Mouse (Mus musculus): Measurements from ENCODE around the gene Cgnl1. TPM values are rescaled to one million over a fixed set of nuclear protein-coding genes. Genes with fewer than 3 reads are reported as not detected.
A peak's percentile ranks its signal among the peaks of the same experiment; 100 is the strongest.

The Cgnl1 gene
- polyA plus RNA-seq, 1 experiment from 2014 or later: 48.8 TPM

DNA sequence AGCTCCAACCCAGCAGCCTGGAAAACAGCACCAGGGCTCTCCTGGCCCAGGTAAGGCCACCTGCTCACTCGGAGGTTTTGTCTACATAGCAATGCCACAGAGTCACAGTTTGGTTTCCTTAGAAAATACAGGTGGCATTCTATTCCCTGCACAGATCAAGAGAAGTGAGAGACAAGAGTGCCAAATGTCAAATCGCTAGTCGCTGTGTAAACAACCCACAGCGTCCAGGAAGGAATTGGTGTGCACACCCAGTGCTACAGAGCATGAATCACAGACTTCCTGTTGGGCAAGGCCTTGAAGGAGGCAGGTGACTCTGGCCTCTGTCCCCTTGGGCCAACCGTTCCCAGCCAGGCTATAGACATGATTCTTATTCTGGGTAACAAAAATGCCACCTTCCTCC is 103.8 kb downstream of the Cgnl1 start:
- H3K4me2 ChIP-seq: no peak overlapping the region
- no peaks in the 10 kb centered on the region for H3K9me3 ChIP-seq (replicated peaks; ENCODE audit: control insufficient read depth, low read length)
- no peak overlapping the region for H3K9ac ChIP-seq (ENCODE audit: low read depth, low read length)
- no peak overlapping the region for H3K4me3 ChIP-seq (ENCODE audit: low read depth, low read length)
- H3K27ac ChIP-seq (ENCODE audit: low read depth, low read length): peak overlapping the region; percentile 68
- WGBS (ENCODE audit: insufficient replicate concordance): 44% methylated on average over 5 of the region's 5 CpGs
- H3K36me3 ChIP-seq (ENCODE audit: control insufficient read depth, insufficient read depth, low read length): peaks cover 3% of the 10 kb centered on the region; the same call in 1 of the 2 replicates
- no peak for ATAC-seq (replicated peaks; ENCODE audit: insufficient number of reproducible peaks, low FRiP score, low TSS enrichment)
- H3K4me1 ChIP-seq (ENCODE audit: control insufficient read depth, insufficient read depth, low read length): peaks cover 63% of the 10 kb centered on the region
- no peaks in the 10 kb centered on the region for H3K27me3 ChIP-seq (ENCODE audit: control insufficient read depth, insufficient read depth, low read length)

DNA sequence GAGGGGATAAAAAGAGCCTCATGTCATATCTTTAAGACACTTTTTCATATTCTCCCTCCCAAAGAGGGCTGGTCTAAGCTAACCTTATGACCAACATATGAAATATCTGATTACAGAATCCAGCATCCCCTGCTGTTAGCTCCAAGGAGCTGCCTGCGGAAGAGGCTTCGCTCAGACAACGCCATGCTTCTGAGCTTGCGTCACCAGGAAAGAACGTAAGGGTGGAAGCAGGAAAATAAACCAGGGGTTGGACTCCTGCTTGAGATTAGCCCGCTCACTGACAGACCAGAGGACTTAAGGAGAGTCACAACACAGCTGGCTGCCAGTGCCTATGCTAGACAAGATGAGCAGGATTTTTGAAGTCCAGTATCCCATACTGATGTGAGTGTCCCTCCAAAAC is 105.0 kb downstream of the Cgnl1 start:
- H3K4me2 ChIP-seq: no peak overlapping the region
- H3K36me3 ChIP-seq (ENCODE audit: control insufficient read depth, insufficient read depth, low read length): no peaks in the 10 kb centered on the region
- H3K9me3 ChIP-seq (replicated peaks; ENCODE audit: control insufficient read depth, low read length): no peaks in the 10 kb centered on the region
- peaks cover 65% of the 10 kb centered on the region for H3K4me1 ChIP-seq (ENCODE audit: control insufficient read depth, insufficient read depth, low read length)
- H3K27me3 ChIP-seq (ENCODE audit: control insufficient read depth, insufficient read depth, low read length): no peaks in the 10 kb centered on the region
- H3K4me3 ChIP-seq (ENCODE audit: low read depth, low read length): no peak overlapping the region
- ATAC-seq (replicated peaks; ENCODE audit: insufficient number of reproducible peaks, low FRiP score, low TSS enrichment): no peak
- 37% methylated on average over 6 of the region's 6 CpGs for WGBS (ENCODE audit: insufficient replicate concordance)
- H3K27ac ChIP-seq (ENCODE audit: low read depth, low read length): peak overlapping the region; percentile 57; the same call in 1 of the 2 replicates
- no peak overlapping the region for H3K9ac ChIP-seq (ENCODE audit: low read depth, low read length)

GRCm38 (mm10) chr9:71665493-71665892 is 105.9 kb downstream of the Cgnl1 start:
- Histone ChIP-seq H3K27ac (ENCODE audit: low read depth, low read length) (no peak overlapping the region), H3K9ac (ENCODE audit: low read depth, low read length) (no peak overlapping the region), H3K9me3 (replicated peaks; ENCODE audit: control insufficient read depth, low read length) (no peaks in the 10 kb centered on the region), H3K27me3 (ENCODE audit: control insufficient read depth, insufficient read depth, low read length) (no peaks in the 10 kb centered on the region), H3K36me3 (ENCODE audit: control insufficient read depth, insufficient read depth, low read length) (no peaks in the 10 kb centered on the region), H3K4me3 (ENCODE audit: low read depth, low read length) (no peak overlapping the region), H3K4me2 (no peak overlapping the region), H3K4me1 (ENCODE audit: control insufficient read depth, insufficient read depth, low read length) (peaks cover 65% of the 10 kb centered on the region)
- no peak for ATAC-seq (replicated peaks; ENCODE audit: insufficient number of reproducible peaks, low FRiP score, low TSS enrichment)
- WGBS (ENCODE audit: insufficient replicate concordance): 77% methylated on average over 3 of the region's 3 CpGs

DNA sequence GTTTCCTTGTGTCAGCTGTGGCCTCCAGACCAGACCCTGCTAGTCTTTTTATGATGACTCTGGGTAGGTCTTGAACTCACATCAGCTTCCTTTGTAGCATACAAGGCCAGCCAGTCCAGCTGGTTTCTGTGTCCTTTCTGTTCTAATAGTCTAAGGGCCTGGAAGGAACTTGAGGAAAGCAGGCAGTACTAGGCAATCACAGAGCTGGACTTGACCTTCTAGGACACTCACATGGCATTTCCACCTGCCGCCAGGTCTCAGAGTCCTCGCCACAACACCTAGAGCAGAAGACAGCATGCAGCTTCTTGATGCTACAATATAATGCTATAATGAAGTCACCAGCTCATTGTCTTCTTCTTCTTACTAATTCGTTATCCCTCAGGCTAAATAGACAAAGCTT is 106.5 kb downstream of the Cgnl1 start:
- no peak overlapping the region for H3K27ac ChIP-seq (ENCODE audit: low read depth, low read length)
- peaks cover 65% of the 10 kb centered on the region for H3K4me1 ChIP-seq (ENCODE audit: control insufficient read depth, insufficient read depth, low read length)
- H3K27me3 ChIP-seq (ENCODE audit: control insufficient read depth, insufficient read depth, low read length): no peaks in the 10 kb centered on the region
- no peaks in the 10 kb centered on the region for H3K36me3 ChIP-seq (ENCODE audit: control insufficient read depth, insufficient read depth, low read length)
- H3K4me2 ChIP-seq: no peak overlapping the region
- no peak overlapping the region for H3K9ac ChIP-seq (ENCODE audit: low read depth, low read length)
- WGBS (ENCODE audit: insufficient replicate concordance): 90% methylated on average over 3 of the region's 3 CpGs
- H3K4me3 ChIP-seq (ENCODE audit: low read depth, low read length): no peak overlapping the region
- H3K9me3 ChIP-seq (replicated peaks; ENCODE audit: control insufficient read depth, low read length): no peaks in the 10 kb centered on the region
- ATAC-seq (replicated peaks; ENCODE audit: insufficient number of reproducible peaks, low FRiP score, low TSS enrichment): no peak

GRCm38 (mm10) chr9:71663421-71664217 is 107.8 kb downstream of the Cgnl1 start:
- Histone ChIP-seq H3K9me3 (replicated peaks; ENCODE audit: control insufficient read depth, low read length) (no peaks in the 10 kb centered on the region), H3K4me2 (no peak overlapping the region), H3K9ac (ENCODE audit: low read depth, low read length) (0 out of 2 replicates have a peak overlapping the region, but pooled peaks have one; percentile 30), H3K4me1 (ENCODE audit: control insufficient read depth, insufficient read depth, low read length) (peaks cover 64% of the 10 kb centered on the region), H3K27ac (ENCODE audit: low read depth, low read length) (peak overlapping the region; percentile 77), H3K27me3 (ENCODE audit: control insufficient read depth, insufficient read depth, low read length) (no peaks in the 10 kb centered on the region), H3K4me3 (ENCODE audit: low read depth, low read length) (no peak overlapping the region), H3K36me3 (ENCODE audit: control insufficient read depth, insufficient read depth, low read length) (no peaks in the 10 kb centered on the region)
- 43% methylated on average over 11 of the region's 11 CpGs for WGBS (ENCODE audit: insufficient replicate concordance)
- ATAC-seq (replicated peaks; ENCODE audit: insufficient number of reproducible peaks, low FRiP score, low TSS enrichment): no peak

DNA sequence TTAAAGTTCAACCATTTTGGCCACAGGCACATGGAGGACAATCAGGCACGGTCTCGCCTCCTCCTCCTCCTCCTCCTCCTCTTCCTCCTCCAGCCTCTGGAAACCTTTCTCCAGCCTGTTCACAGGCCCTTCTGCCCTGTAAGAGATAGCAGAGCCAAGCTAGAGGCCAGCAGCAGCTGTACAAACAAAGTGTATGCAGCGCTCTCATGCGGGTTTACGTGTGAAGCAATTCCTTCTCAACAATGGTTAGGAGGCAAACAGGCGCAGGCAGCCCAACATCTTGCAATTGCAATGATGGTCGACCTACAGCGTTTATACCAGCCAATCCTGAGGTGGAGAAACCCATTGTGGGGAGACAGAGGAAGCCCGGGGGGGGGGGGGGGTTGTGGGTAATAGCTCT is 110.9 kb downstream of the Cgnl1 start:
- H3K36me3 ChIP-seq (ENCODE audit: control insufficient read depth, insufficient read depth, low read length): no peaks in the 10 kb centered on the region; the same call in 1 of the 2 replicates
- peak; percentile 54 for ATAC-seq (replicated peaks; ENCODE audit: insufficient number of reproducible peaks, low FRiP score, low TSS enrichment)
- WGBS (ENCODE audit: insufficient replicate concordance): 16% methylated on average over 9 of the region's 9 CpGs
- H3K9ac ChIP-seq (ENCODE audit: low read depth, low read length): no peak overlapping the region
- no peaks in the 10 kb centered on the region for H3K9me3 ChIP-seq (replicated peaks; ENCODE audit: control insufficient read depth, low read length)
- peak overlapping the region; percentile 25; the same call in 1 of the 2 replicates for H3K4me2 ChIP-seq
- H3K27ac ChIP-seq (ENCODE audit: low read depth, low read length): peak overlapping the region; percentile 83
- no peak overlapping the region for H3K4me3 ChIP-seq (ENCODE audit: low read depth, low read length)
- H3K4me1 ChIP-seq (ENCODE audit: control insufficient read depth, insufficient read depth, low read length): peaks cover 45% of the 10 kb centered on the region
- H3K27me3 ChIP-seq (ENCODE audit: control insufficient read depth, insufficient read depth, low read length): no peaks in the 10 kb centered on the region

GRCm38 (mm10) chr9:71659681-71660080 is 111.7 kb downstream of the Cgnl1 start:
- H3K9ac ChIP-seq (ENCODE audit: low read depth, low read length): no peak overlapping the region; the same call in 1 of the 2 replicates
- H3K4me3 ChIP-seq (ENCODE audit: low read depth, low read length): no peak overlapping the region
- H3K27ac ChIP-seq (ENCODE audit: low read depth, low read length): peak overlapping the region; percentile 83
- H3K4me1 ChIP-seq (ENCODE audit: control insufficient read depth, insufficient read depth, low read length): peaks cover 44% of the 10 kb centered on the region
- no peak overlapping the region for H3K4me2 ChIP-seq
- ATAC-seq (replicated peaks; ENCODE audit: insufficient number of reproducible peaks, low FRiP score, low TSS enrichment): no peak
- no peaks in the 10 kb centered on the region for H3K27me3 ChIP-seq (ENCODE audit: control insufficient read depth, insufficient read depth, low read length)
- 49% methylated on average over 5 of the region's 5 CpGs for WGBS (ENCODE audit: insufficient replicate concordance)
- peaks cover 4% of the 10 kb centered on the region; the same call in 1 of the 2 replicates for H3K36me3 ChIP-seq (ENCODE audit: control insufficient read depth, insufficient read depth, low read length)
- no peaks in the 10 kb centered on the region for H3K9me3 ChIP-seq (replicated peaks; ENCODE audit: control insufficient read depth, low read length)

DNA sequence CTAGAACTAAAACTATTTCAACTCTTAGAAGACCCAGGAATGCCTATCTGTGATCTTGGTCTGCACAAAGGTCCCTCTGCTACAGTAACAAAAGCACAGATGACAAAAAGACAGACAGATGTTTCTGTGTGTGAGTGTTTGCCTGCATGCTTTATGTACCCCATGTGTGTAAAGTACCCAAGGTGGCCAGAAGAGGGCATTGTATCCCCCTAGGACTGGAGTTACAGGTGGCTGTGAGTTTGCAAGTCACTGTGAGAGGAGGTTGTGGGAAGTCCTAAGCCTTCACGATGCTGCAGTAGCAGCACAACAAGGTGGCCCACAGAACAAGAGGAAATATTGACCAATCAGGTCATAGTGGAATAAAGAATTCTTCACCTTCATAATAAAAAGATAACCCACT is 114.2 kb downstream of the Cgnl1 start:
- peaks cover 8% of the 10 kb centered on the region for H3K36me3 ChIP-seq (ENCODE audit: control insufficient read depth, insufficient read depth, low read length)
- H3K27me3 ChIP-seq (ENCODE audit: control insufficient read depth, insufficient read depth, low read length): no peaks in the 10 kb centered on the region
- H3K27ac ChIP-seq (ENCODE audit: low read depth, low read length): no peak overlapping the region
- WGBS (ENCODE audit: insufficient replicate concordance): 96% methylated on average over 1 of the region's 1 CpGs
- ATAC-seq (replicated peaks; ENCODE audit: insufficient number of reproducible peaks, low FRiP score, low TSS enrichment): no peak
- H3K4me2 ChIP-seq: no peak overlapping the region
- peaks cover 26% of the 10 kb centered on the region for H3K4me1 ChIP-seq (ENCODE audit: control insufficient read depth, insufficient read depth, low read length)
- no peak overlapping the region for H3K4me3 ChIP-seq (ENCODE audit: low read depth, low read length)
- no peak overlapping the region for H3K9ac ChIP-seq (ENCODE audit: low read depth, low read length)
- no peaks in the 10 kb centered on the region for H3K9me3 ChIP-seq (replicated peaks; ENCODE audit: control insufficient read depth, low read length)

DNA sequence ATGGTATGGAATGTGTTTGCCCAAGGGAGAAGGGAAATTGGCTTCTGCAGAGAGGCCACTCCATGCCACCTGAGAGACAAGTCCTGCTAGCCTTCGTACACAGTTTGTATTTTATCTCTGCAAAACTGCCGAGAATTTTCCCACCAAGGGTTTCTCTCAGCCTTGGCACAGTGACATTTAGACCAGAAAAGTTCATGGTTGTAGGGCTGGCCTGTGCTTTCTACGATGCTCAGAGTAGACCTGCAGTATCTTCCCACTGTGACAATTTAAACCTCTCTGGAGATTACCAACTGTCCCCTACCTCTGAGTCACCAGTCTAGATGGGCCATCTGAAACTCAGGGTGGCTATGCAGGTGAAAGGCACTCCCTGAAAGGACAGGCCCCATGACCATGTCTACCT is 116.5 kb downstream of the Cgnl1 start:
- Histone ChIP-seq H3K4me1 (ENCODE audit: control insufficient read depth, insufficient read depth, low read length) (peaks cover 8% of the 10 kb centered on the region), H3K4me2 (no peak overlapping the region), H3K4me3 (ENCODE audit: low read depth, low read length) (no peak overlapping the region), H3K27me3 (ENCODE audit: control insufficient read depth, insufficient read depth, low read length) (no peaks in the 10 kb centered on the region), H3K9me3 (replicated peaks; ENCODE audit: control insufficient read depth, low read length) (no peaks in the 10 kb centered on the region), H3K36me3 (ENCODE audit: control insufficient read depth, insufficient read depth, low read length) (peaks cover 21% of the 10 kb centered on the region), H3K27ac (ENCODE audit: low read depth, low read length) (no peak overlapping the region), H3K9ac (ENCODE audit: low read depth, low read length) (no peak overlapping the region)
- WGBS (ENCODE audit: insufficient replicate concordance): 59% methylated on average over 3 of the region's 3 CpGs
- ATAC-seq (replicated peaks; ENCODE audit: insufficient number of reproducible peaks, low FRiP score, low TSS enrichment): no peak
